Comparison of ENCODE assay signal across 8 mouse cellular contexts in genomic region chrX:52913856-52914255, GRCm38 (mm10). TPM values are rescaled to one million over a fixed set of nuclear protein-coding genes. Genes with fewer than 3 reads are reported as not detected.
DNase-seq lines count a peak whose midpoint lies in the region; ATAC-seq and TF ChIP-seq lines count a peak whose summit lies in the region.

No protein-coding gene starts in this region.

- no peak for TF ChIP-seq CTCF in thymus, adult 2 months (IDR thresholded peaks at IDR 0.05; ENCODE audit: borderline replicate concordance, control insufficient read depth, extremely low read depth, insufficient read depth, low read length, poor library complexity)

- H3K9ac ChIP-seq in kidney, embryonic 14.5 days (ENCODE audit: low read depth, low read length) = no peak overlapping the region; the same call in 1 of the 2 replicates
- H3K9ac ChIP-seq in intestine, embryonic 15.5 days = no peak overlapping the region

- no peaks in the 10 kb centered on the region for H3K4me1 ChIP-seq in kidney, embryonic 14.5 days (ENCODE audit: control insufficient read depth, insufficient read depth, low read length)
- peaks cover 3% of the 10 kb centered on the region; the same call in 1 of the 2 replicates for H3K4me1 ChIP-seq in embryonic facial prominence, embryonic 10.5 days
- no peaks in the 10 kb centered on the region for H3K4me1 ChIP-seq in intestine, embryonic 15.5 days (replicated peaks)
- H3K4me1 ChIP-seq in thymus, adult 2 months (replicated peaks; ENCODE audit: control insufficient read depth, insufficient read depth, low read length) = no peaks in the 10 kb centered on the region

- H3K4me3 ChIP-seq in kidney, embryonic 14.5 days (ENCODE audit: low read length) = peak overlapping the region; percentile 64
- H3K4me3 ChIP-seq in embryonic facial prominence, embryonic 10.5 days = peak overlapping the region; percentile 73
- H3K4me3 ChIP-seq in intestine, embryonic 15.5 days (replicated peaks) = peak overlapping the region; percentile 61; the same call in 1 of the 2 replicates
- H3K4me3 ChIP-seq in thymus, adult 2 months (ENCODE audit: control insufficient read depth, insufficient read depth, low read length) = no peak overlapping the region

- 54% methylated on average over 4 of the region's 4 CpGs for WGBS in kidney, embryonic 14.5 days
- 63% methylated on average over 4 of the region's 4 CpGs for WGBS in embryonic facial prominence, embryonic 10.5 days
- WGBS in intestine, embryonic 15.5 days = 56% methylated on average over 4 of the region's 4 CpGs
- 10% methylated on average over 4 of the region's 4 CpGs for WGBS in thymus, adult 2 months

- no peaks in the 10 kb centered on the region for H3K9me3 ChIP-seq in kidney, embryonic 14.5 days (ENCODE audit: control insufficient read depth, low read length)
- H3K9me3 ChIP-seq in embryonic facial prominence, embryonic 10.5 days = no peaks in the 10 kb centered on the region
- H3K9me3 ChIP-seq in intestine, embryonic 15.5 days = no peaks in the 10 kb centered on the region

- DNase-seq in kidney, postnatal 4 days = no peak
- no peak for DNase-seq in embryonic facial prominence, embryonic 10.5 days (ENCODE audit: low spot score)
- DNase-seq in naive thymus-derived CD4-positive, alpha-beta T cell, adult 2 months (ENCODE audit: low read depth) = peak; percentile 73
- no peak for DNase-seq in adrenal gland, postnatal 10 days
- no peak for DNase-seq in thymus, adult 2 months
- no peak for DNase-seq in spleen, postnatal 14 days (ENCODE audit: low spot score in 2 of 2)

- H3K27me3 ChIP-seq in kidney, embryonic 14.5 days (ENCODE audit: control insufficient read depth, insufficient read depth, low read length) = no peaks in the 10 kb centered on the region
- no peaks in the 10 kb centered on the region for H3K27me3 ChIP-seq in embryonic facial prominence, embryonic 10.5 days (replicated peaks; ENCODE audit: low read depth, poor library complexity, severe bottlenecking)
- H3K27me3 ChIP-seq in intestine, embryonic 15.5 days (replicated peaks) = no peaks in the 10 kb centered on the region
- H3K27me3 ChIP-seq in thymus, adult 2 months (ENCODE audit: control insufficient read depth, insufficient read depth, low read length) = no peaks in the 10 kb centered on the region

- H3K4me2 ChIP-seq in kidney, embryonic 14.5 days (replicated peaks; ENCODE audit: low read depth, low read length) = peak overlapping the region; percentile 52
- H3K4me2 ChIP-seq in intestine, embryonic 15.5 days (replicated peaks) = peak overlapping the region; percentile 54; the same call in 1 of the 2 replicates

- no peaks in the 10 kb centered on the region; the same call in 1 of the 2 replicates for H3K36me3 ChIP-seq in kidney, embryonic 14.5 days (ENCODE audit: control insufficient read depth, insufficient read depth, low read length)
- H3K36me3 ChIP-seq in embryonic facial prominence, embryonic 10.5 days (replicated peaks) = no peaks in the 10 kb centered on the region
- no peaks in the 10 kb centered on the region for H3K36me3 ChIP-seq in intestine, embryonic 15.5 days
- no peaks in the 10 kb centered on the region for H3K36me3 ChIP-seq in thymus, adult 2 months (ENCODE audit: control insufficient read depth, insufficient read depth, low read length)

- H3K27ac ChIP-seq in kidney, embryonic 14.5 days (ENCODE audit: low read depth, low read length) = no peak overlapping the region
- H3K27ac ChIP-seq in embryonic facial prominence, embryonic 10.5 days (replicated peaks) = no peak overlapping the region
- no peak overlapping the region for H3K27ac ChIP-seq in intestine, embryonic 15.5 days
- no peak overlapping the region for H3K27ac ChIP-seq in thymus, adult 2 months (ENCODE audit: control insufficient read depth, insufficient read depth, low read length)

- no peak for ATAC-seq in kidney, embryonic 14.5 days (ENCODE audit: low FRiP score, low TSS enrichment)
- ATAC-seq in intestine, embryonic 15.5 days = no peak

- TF ChIP-seq POLR2A in thymus, adult 2 months (IDR thresholded peaks at IDR 0.05; ENCODE audit: control insufficient read depth, extremely low read depth, insufficient read depth, low read length, poor library complexity) = no peak

RNA-seq across cellular contexts. Expression of gene Phf6, which starts 1.8 kb away (rescaled TPM):
- 43.1 and 60.8 TPM in 2 replicates for polyA plus RNA-seq in kidney, embryonic 14.5 days (2014; fragmentation: Nextera tagmentation; extraction: Ambion mirVana)
- 103 and 104 TPM in 2 replicates for polyA plus RNA-seq in embryonic facial prominence, embryonic 10.5 days (2016; fragmentation: Nextera tagmentation; extraction: Ambion mirVana)
- polyA plus RNA-seq in intestine, embryonic 15.5 days (2015; fragmentation: Nextera tagmentation; extraction: Ambion mirVana) = 22.4 and 28.6 TPM in 2 replicates
- total RNA-seq in adrenal gland, postnatal 10 days (2021) = 10 to 100 TPM; 15.8 to 15.9 TPM
- polyA plus RNA-seq in thymus, adult 2 months (2012; rRNA removed) = 6.8 and 6.9 TPM in 2 replicates
